Mouse (Mus musculus): ENCODE measurements around the gene Fth1.

Fth1 gene

GRCm38 (mm10) chr19:10022414-10023303 is 42.3 kb downstream of the Fth1 start:
- DNase-seq (ENCODE audit: low spot score in 2 of 2): no peak

- no peak for DNase-seq (ENCODE audit: low spot score in 2 of 2)
Measured at GRCm38 (mm10) chr19:10023304-10023758, 42.9 kb downstream of the Fth1 start.

DNA sequence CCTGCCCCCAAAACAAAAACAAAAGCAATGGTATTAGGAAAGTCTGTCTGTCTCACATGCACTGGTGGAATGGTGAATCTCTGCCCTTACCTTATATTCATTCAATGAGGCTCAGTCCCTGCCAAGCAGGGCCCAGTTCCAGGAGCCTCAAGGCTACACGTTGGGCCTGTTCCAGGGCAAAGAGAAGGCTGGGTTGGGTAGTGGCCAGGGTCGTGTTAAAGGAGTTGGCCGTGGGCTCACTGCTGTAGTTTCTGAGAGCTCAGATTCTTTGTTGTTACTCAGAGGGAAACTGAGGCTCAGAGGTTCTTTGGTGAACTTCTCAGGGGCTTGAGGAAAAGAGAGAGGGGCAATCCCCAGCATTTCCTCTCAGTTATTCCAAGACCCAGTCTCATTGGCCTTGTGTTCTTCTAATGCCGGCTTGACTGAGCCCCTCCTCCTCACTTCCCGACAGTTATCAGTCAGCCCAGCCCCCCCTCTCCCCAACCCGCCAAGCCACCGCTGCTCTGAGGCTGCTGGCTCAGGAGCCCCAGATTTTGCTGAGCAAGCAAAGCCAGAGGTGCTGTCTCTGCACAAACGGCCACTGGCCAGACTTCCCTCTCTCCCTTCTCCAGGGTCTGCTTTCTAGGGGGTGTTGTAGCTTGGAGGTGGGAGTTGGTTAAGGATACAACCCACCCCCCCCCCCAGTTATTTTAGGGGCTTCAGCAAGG is 44.9 kb downstream of the Fth1 start:
- DNase-seq (ENCODE audit: low spot score in 2 of 2): peak in 1 of 2 experiments; percentile 40

GRCm38 (mm10) chr19:10029746-10030145 is 49.3 kb downstream of the Fth1 start:
- DNase-seq (ENCODE audit: low spot score in 2 of 2): no peak

- DNase-seq (ENCODE audit: low spot score in 2 of 2): peak in 1 of 2 experiments; percentile 32
Measured at GRCm38 (mm10) chr19:10033211-10033973, 53.0 kb downstream of the Fth1 start.

DNA sequence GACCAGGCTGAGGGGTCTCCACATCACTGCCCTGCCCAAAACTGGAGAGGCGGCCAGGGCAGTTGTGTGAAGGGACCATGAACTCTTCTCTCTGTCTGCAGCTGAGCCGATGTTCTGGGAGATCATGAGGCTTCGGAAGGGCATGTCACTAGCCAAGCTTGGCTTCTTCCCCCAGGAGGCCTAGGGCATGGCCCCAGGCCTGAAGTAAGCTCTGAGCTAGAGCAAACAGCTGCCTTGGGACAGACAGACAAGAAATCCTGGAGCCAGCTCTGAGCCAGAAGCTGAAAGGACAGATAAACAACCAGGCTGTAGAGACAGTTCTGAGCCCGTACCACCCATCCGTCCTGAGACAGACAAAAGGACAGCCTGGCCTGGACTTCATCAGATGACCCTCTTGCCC is 54.0 kb downstream of the Fth1 start:
- DNase-seq (ENCODE audit: low spot score in 2 of 2): no peak

Measured in right cerebral cortex, postnatal 36 days (tissue).